Mouse (Mus musculus) bone marrow macrophage, adult 2 months (primary cell): Measurements from ENCODE around the gene Gm10945.

ENCODE experiments used
- CTCF ChIP-seq: IDR thresholded peaks from 2 replicates; pipeline ENCODE4 v1.5.1; 2012; ENCODE audit warnings: low read depth, mild to moderate bottlenecking, low read length, moderate library complexity
- POLR2A ChIP-seq: IDR thresholded peaks from 2 replicates; pipeline ENCODE4 v1.6.1; 2012; ENCODE audit warnings: mild to moderate bottlenecking, low read depth, low read length, borderline replicate concordance

DNA sequence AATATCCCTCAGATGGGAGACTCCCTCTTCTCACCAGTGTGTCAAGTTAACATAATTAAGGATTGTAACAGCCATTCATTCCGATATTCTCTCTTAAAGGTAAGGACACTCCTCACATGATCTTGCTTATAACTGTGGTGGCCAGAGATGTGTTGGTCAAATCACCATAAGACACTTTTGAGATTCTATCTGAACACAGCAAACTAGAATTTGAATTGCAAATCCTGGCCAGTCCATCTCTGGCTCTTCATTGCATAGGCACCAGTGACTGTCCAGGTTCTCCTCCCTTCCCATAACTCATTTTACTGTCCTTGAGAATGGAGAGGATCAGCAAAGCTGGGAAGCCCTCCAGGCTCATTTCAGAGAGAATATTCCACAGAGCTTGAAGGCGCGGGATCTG lies 3.4 kb downstream of the Gm10945 start, which contains the start of gene Oprm1:
- TF ChIP-seq CTCF (no peak), POLR2A (no peak)
